Mouse (Mus musculus) left cerebral cortex, postnatal 4 days (tissue): ENCODE measurements at regions not wholly inside any gene's neighbourhood (a gene's known extent, or its start where the extent isn't known, plus 50 kb on each side); places are given as distances from the start of the nearest gene placed in this dataset.
A peak's percentile ranks its signal among the peaks of the same experiment; 100 is the strongest.

Experiments used
- DNase-seq: peaks from one replicate; pipeline ENCODE4 v3.0.0-alpha.2; 2022
- intact Hi-C: fragments of 180-260 bp; cut with DNase I; formaldehyde crosslinking; loops from one replicate; pipeline ENCODE4 v1.15.1; 2025

GRCm38 (mm10) chr7:35991141-35991540, 188.3 kb upstream of the Zfp507 start:
- DNase-seq: no peak
- intact Hi-C loops: no loop called here

- intact Hi-C loops: no loop called here
- peak; percentile 81 for DNase-seq
These were observed 186.7 kb upstream of the Zfp507 start for GRCm38 (mm10) chr7:35989456-35989855.

DNA sequence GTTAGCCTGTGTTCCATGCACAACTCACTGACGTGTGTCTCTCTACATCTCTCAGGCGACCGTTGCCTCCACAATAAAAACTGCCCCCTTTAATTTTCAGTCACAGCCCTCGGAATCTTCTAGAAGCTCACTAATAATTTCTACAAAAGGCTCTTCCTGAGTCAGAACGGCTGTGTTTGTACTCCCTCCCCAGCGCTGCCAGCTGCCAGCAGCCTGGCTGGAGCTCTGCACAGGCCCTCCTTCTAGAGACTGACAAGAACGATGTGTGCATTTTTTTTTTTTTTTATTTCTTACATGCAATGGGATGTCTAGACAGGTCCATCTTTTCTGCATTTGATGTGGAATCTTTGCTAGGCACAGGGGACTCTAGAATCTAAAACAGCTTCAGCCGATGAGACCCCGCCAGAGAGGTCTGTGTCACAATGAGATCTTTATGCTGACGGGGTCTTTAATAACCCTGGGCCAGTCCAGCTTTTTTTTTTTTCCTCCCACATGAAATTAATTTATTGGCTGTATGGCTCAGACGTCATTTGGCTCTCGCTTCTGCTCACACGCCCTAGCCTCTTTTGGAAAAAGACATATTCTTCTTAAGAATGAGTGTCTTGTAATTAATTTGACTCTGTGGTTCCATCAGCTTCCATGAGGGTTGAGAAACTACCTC, 185.8 kb upstream of the Zfp507 start:
- DNase-seq: peak; percentile 36

GRCm38 (mm10) chr7:35977986-35978385, 175.2 kb upstream of the Zfp507 start:
- intact Hi-C loops: no loop called here
- DNase-seq: no peak

More for the DNA sequence above, 185.8 kb upstream of the Zfp507 start:
- intact Hi-C loops: no loop called here

- intact Hi-C loops: no loop called here
- DNase-seq: peak; percentile 17
These were observed 155.9 kb upstream of the Zfp507 start for GRCm38 (mm10) chr7:35958731-35959130.

DNA sequence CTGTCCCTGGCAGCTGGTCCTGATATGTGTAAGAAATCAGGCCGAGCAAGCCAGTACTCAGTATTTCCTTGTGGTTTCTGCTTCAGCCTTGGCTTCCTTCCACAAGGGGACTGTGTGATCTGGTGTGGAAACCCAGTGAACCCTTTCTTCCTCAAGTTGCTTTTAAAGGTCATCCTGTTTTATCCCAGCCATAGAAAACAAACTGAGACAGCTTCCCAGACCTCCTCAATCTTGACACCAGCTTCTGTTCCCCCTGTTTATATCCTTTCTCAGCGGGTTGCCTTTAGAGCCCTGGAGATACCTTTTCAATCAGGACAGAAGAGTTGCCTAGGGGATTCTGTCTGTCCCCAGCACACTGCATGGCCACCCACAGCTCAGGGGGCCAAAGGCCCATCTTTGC, 155.2 kb upstream of the Zfp507 start:
- DNase-seq: no peak
- intact Hi-C loops: no loop called here

DNA sequence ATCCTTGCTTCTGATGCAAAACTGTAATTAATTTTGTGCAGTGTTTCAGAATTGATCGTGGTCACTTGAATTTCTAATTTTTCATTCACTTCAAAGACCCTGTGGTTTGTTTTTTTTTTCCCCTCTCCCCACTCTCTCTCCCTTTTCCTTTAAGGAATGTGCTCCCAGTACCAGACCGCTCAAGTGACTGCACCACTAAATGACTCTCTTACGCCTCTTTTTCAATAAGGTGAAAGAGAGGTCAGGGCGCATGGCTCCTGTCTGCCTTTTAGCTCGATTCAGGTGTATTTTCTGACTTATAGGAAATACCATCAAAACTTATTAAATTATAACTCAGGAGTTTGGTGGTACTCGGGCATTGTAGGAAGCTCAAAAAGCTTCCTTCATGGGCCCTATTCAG, 146.0 kb upstream of the Zfp507 start:
- DNase-seq: no peak
- intact Hi-C loops: no loop called here

DNA sequence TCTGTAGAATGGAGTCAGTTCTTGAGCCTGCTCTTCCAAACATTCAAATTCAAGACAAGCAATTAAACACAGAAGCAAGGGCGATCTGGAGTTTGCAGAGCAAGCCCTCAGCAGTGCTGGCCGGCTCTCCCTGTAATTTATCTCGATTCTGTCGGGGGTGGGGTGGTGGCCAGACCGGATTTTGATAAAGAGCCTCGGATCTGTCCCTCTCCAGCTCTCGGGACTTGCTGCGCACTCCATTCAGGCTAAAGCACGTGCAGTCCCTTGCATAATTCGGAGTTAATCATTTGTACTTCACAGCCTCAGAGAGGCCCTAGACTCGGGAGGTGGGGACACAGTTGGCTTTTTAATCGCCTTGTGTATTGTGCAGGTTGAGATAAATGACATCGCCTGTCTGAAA, 145.6 kb upstream of the Zfp507 start:
- DNase-seq: no peak
- intact Hi-C loops: no loop called here

DNA sequence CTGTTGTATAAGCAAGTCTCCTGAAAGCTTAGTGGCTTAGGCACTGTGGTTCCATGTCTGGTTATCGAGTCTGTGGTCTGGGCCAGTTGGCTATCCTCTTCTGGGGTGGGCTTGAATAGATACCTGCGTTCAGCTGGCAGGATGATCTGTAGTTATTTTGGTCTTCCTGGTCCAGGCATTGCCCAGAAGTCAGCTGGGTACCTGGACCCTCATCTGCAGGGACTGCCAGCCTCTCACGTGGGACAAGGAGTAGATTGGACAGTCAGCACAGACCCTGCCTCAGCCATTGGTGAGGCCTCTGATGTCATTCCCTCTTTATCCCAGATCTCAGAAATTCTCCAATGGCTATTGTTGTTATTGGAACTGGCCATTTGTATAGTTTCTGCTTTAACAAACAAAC, 138.3 kb upstream of the Zfp507 start:
- intact Hi-C loops: no loop called here
- no peak for DNase-seq

DNA sequence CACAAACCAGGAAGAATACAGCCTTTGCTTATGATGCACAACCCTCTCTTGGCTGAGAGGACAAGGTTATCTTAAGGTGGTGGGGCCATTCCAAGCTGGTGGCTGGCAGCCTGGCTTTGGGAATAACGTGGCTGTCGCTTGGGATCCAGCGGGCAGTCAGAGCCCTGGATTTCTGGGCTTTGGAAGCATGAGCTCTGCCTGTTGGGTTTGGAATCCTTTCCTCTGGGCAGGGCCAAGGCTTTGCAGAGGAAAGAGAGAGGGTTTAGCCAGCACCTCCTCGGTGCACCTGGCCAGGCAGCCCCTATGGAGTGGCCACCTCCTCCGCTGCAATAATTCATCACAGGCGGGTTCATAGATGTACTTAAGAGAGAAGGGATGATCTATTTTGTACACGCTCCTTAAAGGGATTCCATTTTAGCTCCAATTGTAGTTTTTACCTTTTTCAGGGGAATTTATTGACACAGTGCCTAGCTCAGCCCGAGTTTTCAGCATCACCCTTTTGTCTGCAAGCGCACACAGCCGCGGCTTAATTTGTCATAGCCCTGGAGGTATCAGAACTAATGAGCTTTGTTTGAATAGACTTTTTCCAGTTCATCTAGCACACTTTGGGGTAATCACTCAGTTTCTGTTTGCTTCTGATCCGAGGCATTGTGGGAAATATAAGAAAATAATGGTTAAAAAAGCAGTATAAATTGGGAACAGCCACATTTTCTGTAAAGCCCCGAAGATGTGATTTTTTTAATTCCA, 135.5 kb upstream of the Zfp507 start:
- DNase-seq: no peak

GRCm38 (mm10) chr7:35926749-35927148, 123.9 kb upstream of the Zfp507 start:
- DNase-seq: no peak
- intact Hi-C loops: no loop called here

More for the DNA sequence above, 135.5 kb upstream of the Zfp507 start:
- intact Hi-C loops: no loop called here

DNA sequence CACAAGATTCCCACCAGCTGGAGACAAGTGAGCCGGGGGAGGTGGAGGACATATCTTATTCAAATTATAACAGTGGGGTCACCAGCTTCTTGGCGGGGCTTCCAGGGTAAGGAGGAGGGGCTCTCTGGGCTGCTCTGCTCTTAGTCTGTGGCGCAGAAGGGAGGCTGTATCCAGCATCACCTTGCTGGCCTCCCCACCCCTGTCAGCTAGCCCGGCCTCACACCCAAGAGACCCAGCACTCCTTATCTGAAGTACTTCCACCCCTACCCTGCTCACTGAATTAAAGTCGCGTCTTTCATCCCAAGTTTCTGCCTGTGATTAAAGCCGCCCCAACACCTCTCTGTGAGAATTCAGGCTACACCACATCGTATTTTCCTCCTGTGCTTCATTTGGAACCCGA, 119.8 kb upstream of the Zfp507 start:
- DNase-seq: no peak
- intact Hi-C loops: no loop called here

- intact Hi-C loops: no loop called here
- DNase-seq: no peak
These were observed 118.1 kb upstream of the Zfp507 start for GRCm38 (mm10) chr7:35920884-35921283.

GRCm38 (mm10) chr7:35920194-35920609, 117.4 kb upstream of the Zfp507 start:
- peak; percentile 86 for DNase-seq
- intact Hi-C loops: no loop called here

- intact Hi-C loops: no loop called here
These were observed 107.4 kb upstream of the Zfp507 start for GRCm38 (mm10) chr7:35910109-35910706.

GRCm38 (mm10) chr7:35901942-35902381, 99.2 kb upstream of the Zfp507 start:
- intact Hi-C loops: loop anchor here (5.0 to 10.0 kb wide), 3 partner anchors 163 to 1445 kb away; no protein-coding TSS in a partner anchor
- DNase-seq: peak; percentile 68

More at GRCm38 (mm10) chr7:35910109-35910706, 107.4 kb upstream of the Zfp507 start:
- peak; percentile 15 for DNase-seq

- no peak for DNase-seq
- intact Hi-C loops: no loop called here
These were observed 96.1 kb upstream of the Zfp507 start for GRCm38 (mm10) chr7:35898701-35899445.

DNA sequence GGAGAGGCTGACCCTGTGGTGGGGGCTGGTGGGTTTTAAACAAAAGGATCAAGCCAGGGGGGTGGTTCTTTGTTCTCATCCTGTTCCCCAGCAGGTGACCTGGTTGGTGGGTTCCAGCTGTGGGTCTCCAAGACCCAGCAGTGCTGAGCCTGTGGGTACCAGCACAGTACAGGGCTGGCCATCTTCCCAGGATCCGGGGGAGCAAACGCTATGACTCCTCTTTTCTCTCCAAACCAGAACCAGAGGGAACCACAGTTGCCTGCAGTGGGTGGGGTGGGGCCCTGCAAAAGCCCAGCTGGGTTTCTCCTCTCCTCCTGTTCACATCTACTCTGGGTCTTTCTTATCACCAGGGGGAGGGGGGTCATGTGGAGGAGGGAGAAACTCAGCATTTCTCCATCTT, 90.5 kb upstream of the Zfp507 start:
- DNase-seq: no peak
- intact Hi-C loops: no loop called here

DNA sequence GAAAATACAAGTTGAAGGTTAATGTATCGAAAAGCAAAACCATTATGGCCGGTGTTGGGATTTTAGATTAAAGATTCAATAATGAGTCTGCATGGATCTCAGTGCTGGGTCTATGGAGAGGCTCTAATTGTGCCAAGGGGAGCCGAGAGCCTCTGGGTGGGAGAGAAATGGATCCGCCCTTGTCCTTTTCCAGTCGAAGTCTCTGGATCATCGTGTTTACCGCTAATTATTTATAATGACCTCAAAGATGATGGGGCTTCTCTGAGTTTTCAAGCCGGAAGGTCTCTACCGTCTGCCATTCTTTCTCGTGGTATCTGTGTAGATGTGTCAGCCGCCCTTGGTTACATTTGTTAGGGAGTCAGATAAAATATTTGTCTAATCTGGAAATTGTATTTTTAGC, 83.2 kb upstream of the Zfp507 start:
- no peak for DNase-seq
- intact Hi-C loops: no loop called here

- intact Hi-C loops: no loop called here
- peak; percentile 81 for DNase-seq
These were observed 77.0 kb upstream of the Zfp507 start for GRCm38 (mm10) chr7:35879755-35880304.

- DNase-seq: no peak
- intact Hi-C loops: no loop called here
These were observed 75.4 kb upstream of the Zfp507 start for GRCm38 (mm10) chr7:35878164-35878563.
